Mouse (Mus musculus): ENCODE results near the gene Per1.

DNA sequence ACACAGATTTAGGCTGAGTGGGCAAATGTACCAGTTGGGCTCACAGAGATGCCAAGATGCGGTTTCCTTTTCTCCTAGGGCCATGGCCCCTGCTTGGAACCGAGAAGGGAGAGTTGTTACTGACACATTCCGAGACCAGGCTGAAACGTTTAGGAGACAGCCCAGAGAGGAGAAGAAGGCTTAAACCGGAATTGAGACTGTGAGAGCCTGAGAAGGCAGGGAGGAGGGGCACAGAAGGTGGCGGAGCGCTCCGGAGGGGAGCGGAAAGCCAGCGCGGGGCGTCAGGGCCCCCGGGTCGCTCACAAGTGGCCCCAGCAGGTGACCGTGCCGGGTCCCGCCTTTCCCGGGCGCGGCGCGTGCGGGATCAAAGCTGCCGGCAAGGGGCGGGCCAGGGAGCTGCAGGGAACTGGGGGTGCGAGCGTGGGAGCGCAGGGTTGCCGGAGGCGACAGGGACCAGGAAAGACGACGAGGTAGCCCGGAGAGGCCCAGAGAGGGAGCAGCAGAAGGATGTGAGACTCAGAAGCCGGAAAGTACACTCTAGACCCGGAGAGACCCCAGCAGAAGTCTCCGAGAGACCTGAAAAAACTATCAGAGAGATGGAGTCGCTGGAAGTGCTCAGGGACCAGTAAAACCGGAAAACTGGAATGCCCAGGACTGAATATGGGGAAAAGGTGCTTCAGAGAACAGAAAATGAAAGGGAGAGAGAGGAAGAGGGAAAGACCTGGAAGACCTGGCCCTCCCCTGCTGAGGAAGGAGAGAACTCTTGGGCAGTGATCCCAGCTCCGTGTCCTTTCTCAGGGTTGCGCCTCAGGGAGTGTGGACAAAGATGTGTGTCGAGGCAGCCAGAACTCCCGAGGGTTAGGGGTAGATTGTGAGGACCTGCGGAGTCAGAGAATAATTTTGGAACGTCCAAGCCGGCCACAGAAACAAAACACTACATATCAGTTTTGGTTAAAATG, 23.0 kb downstream of the Per1 start:
- TF ChIP-seq POLR2A (IDR thresholded peaks at IDR 0.05; ENCODE audit: borderline replicate concordance, extremely low read depth, insufficient read depth, insufficient read length, poor library complexity, severe bottlenecking), result no peak
- TF ChIP-seq CTCF (IDR thresholded peaks at IDR 0.05; ENCODE audit: borderline replicate concordance, extremely low read depth, insufficient read depth, insufficient read length), result no peak

Data from brain, embryonic 14.5 days (tissue).